Mouse (Mus musculus): ENCODE results near the gene Chrne.

Chrne gene

GRCm38 (mm10) chr11:70628431-70628830 is 9.4 kb upstream of the Chrne start:
- no peak for DNase-seq (ENCODE audit: low spot score in 2 of 2)

- DNase-seq (ENCODE audit: low spot score in 2 of 2), result no peak
Measured at GRCm38 (mm10) chr11:70626877-70627276, 7.9 kb upstream of the Chrne start.

DNA sequence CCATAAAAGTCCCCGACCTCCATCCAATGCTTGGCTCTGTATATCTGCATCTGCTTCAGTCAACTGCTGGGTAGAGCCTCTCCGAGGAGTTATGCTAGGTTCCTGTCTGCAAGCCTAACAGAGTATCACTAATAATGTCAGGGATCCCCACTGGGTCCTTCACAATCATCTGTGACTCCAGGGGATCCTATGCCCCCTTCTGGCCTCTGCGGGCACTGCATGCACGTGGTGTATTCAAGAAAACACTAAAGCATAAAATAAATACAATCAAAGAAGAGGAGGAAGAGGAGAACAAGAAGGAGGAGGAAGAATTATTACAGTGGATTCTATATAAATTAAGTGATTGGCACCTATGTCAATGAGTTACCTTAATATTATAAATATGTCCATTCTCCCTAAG is 6.5 kb upstream of the Chrne start:
- DNase-seq (ENCODE audit: low spot score in 2 of 2), result no peak

- no peak for DNase-seq (ENCODE audit: low spot score in 2 of 2)
Measured at GRCm38 (mm10) chr11:70623053-70623742, 4.2 kb upstream of the Chrne start.

DNA sequence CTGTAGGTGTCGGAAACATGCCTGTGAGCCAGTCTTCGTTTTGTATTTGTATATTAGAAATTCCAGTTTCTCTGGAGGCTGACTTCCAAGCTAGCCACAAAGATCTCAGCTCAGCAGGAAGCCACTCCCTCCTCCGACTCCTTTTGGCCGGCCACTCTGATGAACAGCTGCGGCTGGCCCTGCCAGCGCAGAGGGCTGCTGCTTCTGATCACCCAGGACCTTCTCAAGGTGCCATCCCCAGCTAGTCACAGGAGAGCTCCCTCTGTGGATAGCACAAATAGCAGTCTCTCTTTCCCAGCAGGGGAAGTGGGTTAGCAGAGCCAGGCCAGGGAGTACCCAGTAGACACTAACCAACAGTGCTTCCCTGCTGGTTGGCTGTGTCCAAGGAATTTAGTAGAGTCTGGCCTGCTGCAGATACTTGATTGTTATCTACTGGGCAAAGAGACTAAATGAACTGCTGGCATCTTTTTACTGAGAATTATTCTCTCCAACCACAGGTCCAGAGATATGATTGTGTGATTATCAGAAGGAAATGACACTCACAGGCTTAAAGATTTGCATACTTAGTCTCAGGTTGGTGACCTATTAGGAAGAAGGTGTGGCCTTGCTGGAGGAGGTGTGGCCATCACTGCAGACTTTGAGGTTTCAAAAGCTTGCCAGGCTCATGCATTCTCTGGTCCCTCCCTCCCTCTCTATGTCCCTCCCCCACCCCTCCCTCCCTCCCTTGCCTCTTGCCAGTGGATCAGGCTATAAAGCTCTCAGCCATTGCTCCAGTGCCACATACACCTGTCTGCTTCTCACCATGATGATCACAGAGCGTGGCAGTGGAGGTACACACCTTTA is 3.2 kb upstream of the Chrne start:
- DNase-seq (ENCODE audit: low spot score in 2 of 2), result no peak

- no peak for DNase-seq (ENCODE audit: low spot score in 2 of 2)
Measured at GRCm38 (mm10) chr11:70615516-70616093, 3.4 kb downstream of the Chrne start, which contains the start of gene 4930544D05Rik. Gene 4930544D05Rik, plus strand, starts transcription at chr11:70615848.

- peak in 1 of 2 experiments; percentile 32 for DNase-seq (ENCODE audit: low spot score in 2 of 2)
Measured at GRCm38 (mm10) chr11:70615074-70615473, 3.9 kb downstream of the Chrne start.

DNA sequence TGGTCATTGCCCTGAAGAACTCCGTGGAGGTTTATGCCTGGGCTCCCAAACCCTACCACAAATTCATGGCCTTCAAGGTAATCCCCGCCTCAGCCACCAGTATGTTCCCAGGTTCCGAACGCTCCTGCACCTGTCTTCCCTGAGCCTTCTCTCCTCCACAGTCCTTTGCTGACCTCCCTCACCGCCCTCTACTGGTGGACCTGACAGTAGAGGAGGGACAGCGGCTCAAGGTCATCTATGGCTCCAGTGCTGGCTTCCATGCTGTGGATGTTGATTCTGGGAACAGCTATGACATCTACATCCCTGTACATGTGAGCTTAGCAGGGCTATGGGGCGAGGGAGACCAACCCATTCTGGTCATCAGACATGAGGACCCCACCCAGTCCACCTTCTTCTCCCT is 6.5 kb downstream of the Chrne start:
- DNase-seq (ENCODE audit: low spot score in 2 of 2), result no peak

- no peak for DNase-seq (ENCODE audit: low spot score in 2 of 2)
Measured at GRCm38 (mm10) chr11:70610752-70611151, 8.3 kb downstream of the Chrne start.

DNA sequence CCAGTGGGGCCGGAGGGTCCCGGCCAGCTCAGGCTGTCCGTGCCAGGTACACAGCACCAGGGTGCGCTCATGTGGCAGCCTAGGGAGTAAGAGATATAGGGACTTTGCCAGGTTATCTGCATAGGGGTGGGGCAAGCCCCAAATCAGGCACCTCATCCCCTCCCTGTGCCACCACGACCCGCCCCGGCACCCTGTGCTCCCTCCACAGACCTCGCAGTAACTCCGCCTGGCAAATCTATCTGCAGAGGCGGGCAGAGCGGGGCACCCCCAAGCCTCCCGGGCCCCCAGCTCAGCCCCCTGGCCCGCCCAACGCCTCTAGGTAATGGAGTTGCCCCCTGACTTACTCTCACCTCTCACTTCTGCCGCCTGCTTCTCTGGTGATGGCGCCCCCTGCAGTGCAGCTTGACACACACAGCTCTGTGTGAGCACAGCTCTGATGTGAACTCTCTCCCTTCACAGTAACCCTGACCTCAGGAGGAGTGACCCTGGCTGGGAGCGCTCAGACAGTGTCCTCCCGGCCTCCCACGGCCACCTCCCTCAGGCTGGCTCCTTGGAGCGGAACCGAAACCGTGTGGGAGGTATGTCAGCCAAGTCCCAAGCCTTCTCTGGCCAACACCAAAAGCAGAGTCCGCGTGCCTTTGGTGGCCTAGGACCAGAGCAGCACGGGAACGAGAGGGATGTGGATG is 10.5 kb downstream of the Chrne start:
- no peak for DNase-seq (ENCODE audit: low spot score in 2 of 2)

DNA sequence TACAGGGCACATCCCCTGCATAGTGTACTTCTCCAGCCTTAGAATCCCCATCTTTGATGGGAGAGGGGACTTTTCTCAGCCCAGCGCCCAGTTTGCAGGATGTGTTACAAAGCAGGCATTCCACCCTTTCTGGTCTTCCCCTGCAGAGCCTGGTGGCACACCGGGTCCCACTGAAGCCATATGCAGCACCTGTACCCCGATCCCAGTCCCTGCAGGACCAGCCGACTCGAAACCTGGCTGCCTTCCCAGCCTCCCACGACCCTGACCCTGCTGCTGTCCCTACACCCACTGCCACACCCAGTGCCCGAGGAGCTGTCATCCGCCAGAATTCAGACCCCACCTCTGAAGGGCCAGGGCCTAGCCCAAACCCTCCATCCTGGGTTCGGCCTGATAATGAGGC is 11.4 kb downstream of the Chrne start:
- no peak for DNase-seq (ENCODE audit: low spot score in 2 of 2)

- no peak for DNase-seq (ENCODE audit: low spot score in 2 of 2)
Measured at GRCm38 (mm10) chr11:70606717-70607116, 12.3 kb downstream of the Chrne start.

GRCm38 (mm10) chr11:70605024-70605566 is 13.9 kb downstream of the Chrne start:
- peak; percentile 43 to 84 for DNase-seq (ENCODE audit: low spot score in 2 of 2)

DNA sequence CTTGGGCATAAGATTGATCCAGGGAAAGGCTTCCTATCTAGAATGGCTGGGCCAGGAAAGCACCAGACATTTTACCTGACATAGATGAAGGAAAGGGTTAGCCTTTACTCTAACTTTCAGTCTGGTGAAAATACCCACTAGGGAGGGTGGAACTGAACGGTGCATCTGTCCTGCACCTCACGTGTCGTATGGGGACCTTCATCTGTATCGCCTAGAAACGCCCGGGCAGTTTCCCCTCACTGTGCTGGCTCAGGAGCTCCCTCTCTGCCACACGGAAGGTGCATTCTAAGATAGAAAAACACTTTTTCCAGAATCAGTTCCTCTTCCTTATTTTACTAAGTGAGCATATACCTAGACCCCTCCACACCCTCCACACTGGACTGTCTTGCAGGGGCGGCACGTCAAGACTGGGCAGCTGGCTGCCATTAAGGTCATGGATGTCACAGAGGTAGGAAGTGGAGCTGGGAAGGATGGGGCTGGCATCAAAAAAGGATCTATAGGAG is 20.5 kb downstream of the Chrne start:
- no peak for DNase-seq (ENCODE audit: low spot score in 2 of 2)

GRCm38 (mm10) chr11:70597301-70597700 is 21.7 kb downstream of the Chrne start:
- DNase-seq (ENCODE audit: low spot score in 2 of 2), result no peak

- DNase-seq (ENCODE audit: low spot score in 2 of 2), result no peak
Measured at GRCm38 (mm10) chr11:70596094-70596493, 22.9 kb downstream of the Chrne start.

- DNase-seq (ENCODE audit: low spot score in 2 of 2), result no peak
Measured at GRCm38 (mm10) chr11:70595638-70596037, 23.4 kb downstream of the Chrne start.

- DNase-seq (ENCODE audit: low spot score in 2 of 2), result no peak
Measured at GRCm38 (mm10) chr11:70594253-70594989, 24.6 kb downstream of the Chrne start.

DNA sequence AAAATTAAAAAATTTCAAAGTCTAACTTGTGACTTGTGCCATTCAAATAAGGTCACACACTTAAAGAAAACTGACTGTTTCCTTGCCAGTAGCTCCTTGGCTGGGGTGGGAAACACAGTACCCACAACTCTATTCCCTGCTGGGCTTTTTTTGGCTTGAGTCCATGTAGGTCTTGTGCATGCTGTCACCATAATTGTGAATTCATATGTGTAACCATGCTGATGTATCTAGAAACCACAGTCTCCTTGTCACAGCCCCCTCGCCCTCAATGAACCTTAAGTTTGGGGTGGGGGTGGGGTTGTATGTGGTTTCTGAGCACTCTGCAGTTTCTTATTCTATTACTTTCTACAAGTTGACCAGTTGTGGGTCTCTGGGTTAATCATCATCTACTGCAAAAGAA is 27.3 kb downstream of the Chrne start:
- DNase-seq (ENCODE audit: low spot score in 2 of 2), result no peak

DNA sequence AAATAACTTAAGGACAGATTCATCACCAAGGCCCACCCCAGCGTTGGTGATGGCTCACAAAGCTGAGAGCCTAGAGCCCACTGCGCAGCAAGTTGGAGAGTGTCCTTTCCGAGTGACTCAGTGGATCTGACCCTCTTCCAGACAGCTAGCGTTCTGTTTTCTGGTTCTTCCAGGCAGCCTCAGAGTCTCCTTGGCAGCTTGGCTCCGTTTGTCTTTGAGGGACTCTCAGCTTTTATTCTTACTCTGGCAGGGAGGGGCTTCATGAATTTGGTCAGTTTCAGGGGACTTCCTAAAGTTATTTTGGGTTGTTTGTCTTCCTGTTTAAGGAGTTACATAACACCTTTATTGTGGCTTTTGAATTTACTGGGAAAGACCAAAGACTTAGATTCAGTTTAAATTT is 32.1 kb downstream of the Chrne start:
- no peak for DNase-seq (ENCODE audit: low spot score in 2 of 2)

DNA sequence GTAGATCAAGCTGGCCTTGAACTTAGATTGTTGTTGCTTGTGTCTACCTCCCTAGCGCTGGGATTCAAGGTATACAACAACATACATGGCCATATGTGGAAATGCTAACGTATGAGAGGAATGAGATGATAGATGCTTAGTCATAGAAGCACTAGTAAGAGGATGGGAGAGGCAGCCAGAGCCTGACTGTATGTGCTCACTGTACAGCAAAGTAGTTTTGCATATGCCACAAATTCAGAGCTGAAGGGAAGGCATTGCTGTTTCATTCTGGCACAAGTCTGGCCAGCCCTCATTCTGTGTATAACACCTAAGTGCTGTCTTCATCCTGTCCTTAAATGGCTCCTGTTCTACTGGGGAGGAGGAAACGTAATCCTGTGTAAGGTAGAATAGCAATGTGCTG is 32.8 kb downstream of the Chrne start:
- DNase-seq (ENCODE audit: low spot score in 2 of 2), result no peak

Measured in left cerebral cortex, adult 9 months (tissue).